Mouse (Mus musculus): ENCODE measurements around the gene Ttc7. TPM values are rescaled to one million over a fixed set of nuclear protein-coding genes. Genes with fewer than 3 reads are reported as not detected.

Ttc7 gene
- polyA plus RNA-seq, 1 experiment from 2014 or later: 23.2 TPM

DNA sequence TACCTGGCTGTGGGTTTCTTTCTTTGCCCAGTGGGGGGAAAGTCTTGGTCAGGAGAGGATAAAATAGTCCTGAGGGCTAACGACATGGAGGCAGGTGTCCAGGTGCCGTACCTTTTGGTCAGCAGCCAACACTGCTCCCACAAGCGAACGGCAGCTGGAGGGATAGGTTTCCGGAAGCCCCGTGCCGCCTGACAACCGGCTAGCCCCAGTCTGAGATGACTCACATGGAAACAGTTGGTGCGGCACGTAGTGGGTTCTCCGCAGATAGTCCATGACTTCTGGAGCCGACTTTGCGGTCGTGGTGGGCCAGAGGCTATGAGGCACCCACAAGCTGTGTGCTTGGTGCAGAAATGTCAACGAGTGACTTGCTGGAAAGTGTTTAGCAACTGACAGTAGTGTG lies 81.4 kb downstream of the Ttc7 start:
- in situ Hi-C loops (cut with MboI; ENCODE audit: low pct_unique_long_range_greater_than_20kb): no loop called here
- POLR2A ChIA-PET: no interaction called here
- ATAC-seq (no peak), DNase-seq (ENCODE audit: low read depth, low spot score) (no peak)
- H3K27me3 ChIP-seq: no peaks in the 10 kb centered on the region
- TF ChIP-seq CTCF (IDR thresholded peaks at IDR 0.05): no peak
- CTCF ChIA-PET: no interaction called here

DNA sequence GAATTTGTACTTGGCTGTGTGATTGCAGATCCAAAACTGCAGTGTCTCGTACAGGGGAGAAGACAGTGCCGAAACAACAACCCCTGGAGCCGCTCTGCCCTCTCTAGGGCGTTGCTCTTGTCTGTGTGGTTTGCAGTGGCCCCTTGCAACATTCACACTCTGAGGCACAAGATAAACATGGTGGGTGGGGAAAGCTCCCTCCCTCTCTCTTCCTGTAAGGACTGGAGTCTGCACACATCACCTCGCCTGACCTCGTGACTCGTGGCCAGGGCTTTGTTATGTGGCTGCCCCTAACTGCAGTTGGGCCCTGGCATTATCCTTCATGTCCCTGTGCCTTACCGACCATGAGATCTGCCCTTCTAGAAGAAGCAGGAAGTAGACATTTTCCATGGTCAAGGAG lies 82.6 kb downstream of the Ttc7 start:
- in situ Hi-C loops (cut with MboI; ENCODE audit: low pct_unique_long_range_greater_than_20kb): no loop called here
- TF ChIP-seq CTCF (IDR thresholded peaks at IDR 0.05): no peak
- H3K27me3 ChIP-seq: no peaks in the 10 kb centered on the region
- CTCF ChIA-PET: no interaction called here
- POLR2A ChIA-PET: no interaction called here
- DNase-seq (ENCODE audit: low read depth, low spot score) (no peak), ATAC-seq (no peak)

GRCm38 (mm10) chr17:87366520-87366919 lies 83.8 kb downstream of the Ttc7 start:
- DNase-seq (ENCODE audit: low read depth, low spot score) (no peak), ATAC-seq (no peak)
- H3K27me3 ChIP-seq: no peaks in the 10 kb centered on the region
- ChIA-PET CTCF (no interaction called here), POLR2A (no interaction called here)
- TF ChIP-seq CTCF (IDR thresholded peaks at IDR 0.05): no peak
- in situ Hi-C loops (cut with MboI; ENCODE audit: low pct_unique_long_range_greater_than_20kb): no loop called here

GRCm38 (mm10) chr17:87367228-87367627 lies 84.5 kb downstream of the Ttc7 start:
- no peak for TF ChIP-seq CTCF (IDR thresholded peaks at IDR 0.05)
- CTCF ChIA-PET: no interaction called here
- no peak for ATAC-seq
- DNase-seq (ENCODE audit: low read depth, low spot score): no peak
- H3K27me3 ChIP-seq: no peaks in the 10 kb centered on the region
- POLR2A ChIA-PET: no interaction called here
- in situ Hi-C loops (cut with MboI; ENCODE audit: low pct_unique_long_range_greater_than_20kb): no loop called here

GRCm38 (mm10) chr17:87367640-87368039 lies 85.0 kb downstream of the Ttc7 start:
- in situ Hi-C loops (cut with MboI; ENCODE audit: low pct_unique_long_range_greater_than_20kb): no loop called here
- CTCF ChIA-PET: interaction anchor here (1.1 to 2.0 kb wide), 3 partner anchors 12 to 37 kb away, joined by 3 to 8 read pairs (median 4); no protein-coding TSS in a partner anchor
- DNase-seq (ENCODE audit: low read depth, low spot score) (no peak), ATAC-seq (peak; percentile 10)
- no peaks in the 10 kb centered on the region for H3K27me3 ChIP-seq
- no peak for TF ChIP-seq CTCF (IDR thresholded peaks at IDR 0.05)
- POLR2A ChIA-PET: no interaction called here

GRCm38 (mm10) chr17:87368481-87368880 lies 85.8 kb downstream of the Ttc7 start:
- in situ Hi-C loops (cut with MboI; ENCODE audit: low pct_unique_long_range_greater_than_20kb): no loop called here
- CTCF ChIA-PET: interaction anchor here (1.1 to 2.0 kb wide), 3 partner anchors 11 to 36 kb away, joined by 3 to 8 read pairs (median 4); no protein-coding TSS in a partner anchor
- POLR2A ChIA-PET: no interaction called here
- DNase-seq (ENCODE audit: low read depth, low spot score) (no peak), ATAC-seq (no peak)
- TF ChIP-seq CTCF (IDR thresholded peaks at IDR 0.05): no peak
- H3K27me3 ChIP-seq: no peaks in the 10 kb centered on the region

DNA sequence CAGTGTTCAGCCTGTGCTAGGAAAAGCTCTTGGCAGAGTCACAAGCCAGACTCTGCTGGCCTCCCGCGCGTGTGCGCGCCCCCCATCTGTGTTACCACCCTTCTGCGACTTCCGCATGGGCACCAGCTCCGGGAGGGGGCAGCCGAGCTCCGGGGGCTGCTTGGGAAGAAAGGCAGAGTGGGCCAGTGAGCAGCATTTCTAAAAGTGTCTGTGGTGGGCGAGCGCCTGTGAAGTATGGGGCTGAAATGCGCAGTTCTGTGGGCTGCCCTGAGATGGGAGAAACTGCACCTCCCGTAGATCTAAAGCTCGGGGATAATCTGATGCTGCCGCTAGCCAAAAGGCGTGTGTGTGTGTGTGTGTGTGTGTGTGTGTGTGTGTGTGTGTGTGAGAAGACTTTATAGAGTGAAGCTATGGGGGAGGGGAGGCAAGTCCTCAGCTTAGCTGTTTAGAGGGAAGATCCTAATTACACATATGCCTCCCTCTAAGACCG lies 86.6 kb downstream of the Ttc7 start:
- ChIA-PET CTCF (interaction anchor here (2.0 kb wide), 1 partner anchor 10 kb away, joined by 8 read pairs; no protein-coding TSS in a partner anchor), POLR2A (interaction anchor here (0.6 to 0.7 kb wide), 2 partner anchors 162 to 396 kb away, joined by 3 read pairs; no protein-coding TSS in a partner anchor)
- no peak for DNase-seq (ENCODE audit: low read depth, low spot score)
- H3K27me3 ChIP-seq: no peaks in the 10 kb centered on the region
- no peak for ATAC-seq
- in situ Hi-C loops (cut with MboI; ENCODE audit: low pct_unique_long_range_greater_than_20kb): no loop called here
- TF ChIP-seq CTCF (IDR thresholded peaks at IDR 0.05): no peak

DNA sequence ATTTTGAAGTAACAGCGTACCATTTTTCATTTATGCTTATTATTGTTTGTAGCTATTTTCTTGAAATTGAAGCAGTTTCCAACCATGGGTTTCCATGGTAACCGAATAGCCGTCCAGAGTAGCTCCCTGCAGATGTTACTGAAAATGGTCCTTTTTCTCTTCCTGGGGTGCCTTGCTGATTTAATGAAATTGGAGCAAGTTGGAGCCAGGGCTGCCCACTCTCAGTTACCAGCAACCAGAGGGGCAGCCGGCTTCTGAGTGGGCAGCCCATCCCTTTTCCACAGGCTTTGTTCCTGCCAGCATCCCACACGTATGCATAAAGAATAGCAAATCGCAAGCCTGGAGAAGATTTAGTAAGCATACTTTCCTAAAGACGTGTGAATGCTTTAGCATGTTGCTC lies 89.5 kb downstream of the Ttc7 start:
- ChIA-PET POLR2A (no interaction called here), CTCF (no interaction called here)
- in situ Hi-C loops (cut with MboI; ENCODE audit: low pct_unique_long_range_greater_than_20kb): no loop called here
- no peak for TF ChIP-seq CTCF (IDR thresholded peaks at IDR 0.05)
- DNase-seq (ENCODE audit: low read depth, low spot score) (no peak), ATAC-seq (no peak)
- H3K27me3 ChIP-seq: no peaks in the 10 kb centered on the region

GRCm38 (mm10) chr17:87373327-87373726 lies 90.6 kb downstream of the Ttc7 start:
- no peak for TF ChIP-seq CTCF (IDR thresholded peaks at IDR 0.05)
- H3K27me3 ChIP-seq: no peaks in the 10 kb centered on the region
- ChIA-PET CTCF (no interaction called here), POLR2A (interaction anchor here (1.5 kb wide), 1 partner anchor 12 kb away, joined by 3 read pairs; no protein-coding TSS in a partner anchor)
- DNase-seq (ENCODE audit: low read depth, low spot score): no peak
- in situ Hi-C loops (cut with MboI; ENCODE audit: low pct_unique_long_range_greater_than_20kb): no loop called here
- no peak for ATAC-seq

- no peaks in the 10 kb centered on the region for H3K27me3 ChIP-seq
- ChIA-PET CTCF (interaction anchor here (1.0 to 1.7 kb wide), 2 partner anchors 11 to 61 kb away, joined by 3 to 4 read pairs; no protein-coding TSS in a partner anchor), POLR2A (interaction anchor here (0.7 kb wide), 1 partner anchor 71 kb away, joined by 5 read pairs; the partner anchor contains the start of gene Calm2)
- DNase-seq (ENCODE audit: low read depth, low spot score) (no peak), ATAC-seq (peak; percentile 49)
- no peak for TF ChIP-seq CTCF (IDR thresholded peaks at IDR 0.05)
- in situ Hi-C loops (cut with MboI; ENCODE audit: low pct_unique_long_range_greater_than_20kb): no loop called here
These were observed 93.3 kb downstream of the Ttc7 start for GRCm38 (mm10) chr17:87375941-87376511.

GRCm38 (mm10) chr17:87376831-87377471 lies 94.3 kb downstream of the Ttc7 start:
- ChIA-PET POLR2A (interaction anchor here (0.7 kb wide), 1 partner anchor 70 kb away, joined by 5 read pairs; the partner anchor contains the start of gene Calm2), CTCF (interaction anchor here (1.7 kb wide), 1 partner anchor 62 kb away, joined by 4 read pairs; no protein-coding TSS in a partner anchor)
- no peak for TF ChIP-seq CTCF (IDR thresholded peaks at IDR 0.05)
- ATAC-seq (no peak), DNase-seq (ENCODE audit: low read depth, low spot score) (no peak)
- H3K27me3 ChIP-seq: no peaks in the 10 kb centered on the region
- in situ Hi-C loops (cut with MboI; ENCODE audit: low pct_unique_long_range_greater_than_20kb): no loop called here

All from Patski (cell line).